Mouse (Mus musculus) cortical plate, adult 2 months (tissue): Measurements from ENCODE around the gene Pou5f1. TPM values are rescaled to one million over a fixed set of nuclear protein-coding genes. Genes with fewer than 3 reads are reported as not detected.
"Not testable (repeated sequence)": the region's sequence is repeated elsewhere in the genome, so short reads cannot be mapped to it uniquely, and the experiment has no call there.

ENCODE experiments used
- H3K27ac ChIP-seq: fragments of 200-500 bp; 2 replicates; pipeline ENCODE4 v1.5.1; 2012; ENCODE audit warnings: low read length, control low read depth, inconsistent platforms; ENCODE audit not compliant: insufficient read depth
- H3K4me1 ChIP-seq: fragments of 200-500 bp; 2 replicates; pipeline ENCODE4 v1.6.1; 2011; ENCODE audit warnings: low read length; ENCODE audit not compliant: control insufficient read depth, insufficient read depth
- H3K4me3 ChIP-seq: fragments of 200-500 bp; 2 replicates; pipeline ENCODE4 v1.5.1; 2011; ENCODE audit warnings: mild to moderate bottlenecking, low read length, control low read depth; ENCODE audit not compliant: insufficient read depth
- CTCF ChIP-seq: fragments of 200-500 bp; IDR thresholded peaks from 2 replicates; pipeline ENCODE4 v1.5.1; 2011; ENCODE audit warnings: mild to moderate bottlenecking, control low read depth, low read length; ENCODE audit not compliant: insufficient read depth; ENCODE audit errors: extremely low read depth
- POLR2A ChIP-seq: fragments of 200-500 bp; IDR thresholded peaks from 2 replicates; pipeline ENCODE4 v1.6.1; 2011; ENCODE audit warnings: mild to moderate bottlenecking, low read length, control low read depth; ENCODE audit not compliant: insufficient read depth; ENCODE audit errors: extremely low read depth
- polyA plus RNA-seq: library from polyadenylated mRNA; depleted of rRNA; stranded (reverse); fragments of >200 nt; gene quantifications from 2 replicates; pipeline ENCODE4 v1.2.3, GENCODE M21; 2012

Pou5f1 gene
- polyA plus RNA-seq, 1 experiment: not detected

GRCm38 (mm10) chr17:35490320-35490719 lies 15.5 kb upstream of the Pou5f1 start:
- H3K4me3 ChIP-seq: no peak overlapping the region
- no peak overlapping the region for H3K27ac ChIP-seq
- TF ChIP-seq POLR2A: no peak
- TF ChIP-seq CTCF: no peak
- H3K4me1 ChIP-seq: no peaks in the 10 kb centered on the region

GRCm38 (mm10) chr17:35497124-35497523 lies 8.7 kb upstream of the Pou5f1 start:
- H3K27ac ChIP-seq: no peak overlapping the region
- H3K4me1 ChIP-seq: no peaks in the 10 kb centered on the region
- TF ChIP-seq CTCF (no peak), POLR2A (no peak)
- no peak overlapping the region for H3K4me3 ChIP-seq

GRCm38 (mm10) chr17:35502226-35502625 lies 3.6 kb upstream of the Pou5f1 start:
- TF ChIP-seq POLR2A: no peak
- TF ChIP-seq CTCF: no peak
- Histone ChIP-seq H3K27ac (no peak overlapping the region), H3K4me1 (no peaks in the 10 kb centered on the region), H3K4me3 (no peak overlapping the region)

GRCm38 (mm10) chr17:35502762-35503161 lies 3.1 kb upstream of the Pou5f1 start:
- Histone ChIP-seq H3K4me3 (no peak overlapping the region), H3K4me1 (no peaks in the 10 kb centered on the region), H3K27ac (no peak overlapping the region)
- TF ChIP-seq POLR2A (no peak), CTCF (no peak)

GRCm38 (mm10) chr17:35503849-35504248 lies 2.0 kb upstream of the Pou5f1 start:
- TF ChIP-seq POLR2A (no peak), CTCF (no peak)
- H3K4me1 ChIP-seq: no peaks in the 10 kb centered on the region
- no peak overlapping the region for H3K4me3 ChIP-seq
- H3K27ac ChIP-seq: no peak overlapping the region

GRCm38 (mm10) chr17:35504628-35505481 lies 963 bp upstream of the Pou5f1 start:
- H3K4me3 ChIP-seq: no peak overlapping the region
- TF ChIP-seq POLR2A (no peak), CTCF (no peak)
- no peak overlapping the region for H3K27ac ChIP-seq
- H3K4me1 ChIP-seq: no peaks in the 10 kb centered on the region

- H3K27ac ChIP-seq: no peak overlapping the region
- H3K4me3 ChIP-seq: no peak overlapping the region
- no peaks in the 10 kb centered on the region for H3K4me1 ChIP-seq
- TF ChIP-seq POLR2A (no peak), CTCF (no peak)
Observed at GRCm38 (mm10) chr17:35506881-35507280, 1.1 kb downstream of the Pou5f1 start.

- Histone ChIP-seq H3K4me1 (no peaks in the 10 kb centered on the region), H3K4me3 (no peak overlapping the region), H3K27ac (no peak overlapping the region)
- TF ChIP-seq POLR2A: no peak
- no peak for TF ChIP-seq CTCF
Observed at GRCm38 (mm10) chr17:35507556-35508260, 1.9 kb downstream of the Pou5f1 start.

- H3K4me1 ChIP-seq, H3K4me3 ChIP-seq, H3K27ac ChIP-seq: not testable (repeated sequence)
Observed at GRCm38 (mm10) chr17:35508279-35508678, 2.5 kb downstream of the Pou5f1 start.

- H3K4me1 ChIP-seq: no peaks in the 10 kb centered on the region
- no peak overlapping the region for H3K4me3 ChIP-seq
- no peak for TF ChIP-seq POLR2A
- TF ChIP-seq CTCF: no peak
- H3K27ac ChIP-seq: no peak overlapping the region
Observed at GRCm38 (mm10) chr17:35509284-35509683, 3.5 kb downstream of the Pou5f1 start.
